Mouse (Mus musculus): ENCODE results near the gene Elobl. TPM values are rescaled to one million over a fixed set of nuclear protein-coding genes. Genes with fewer than 3 reads are reported as not detected.

The Elobl gene
- total RNA-seq, 2 experiments from 2014 or later: not detected

DNA sequence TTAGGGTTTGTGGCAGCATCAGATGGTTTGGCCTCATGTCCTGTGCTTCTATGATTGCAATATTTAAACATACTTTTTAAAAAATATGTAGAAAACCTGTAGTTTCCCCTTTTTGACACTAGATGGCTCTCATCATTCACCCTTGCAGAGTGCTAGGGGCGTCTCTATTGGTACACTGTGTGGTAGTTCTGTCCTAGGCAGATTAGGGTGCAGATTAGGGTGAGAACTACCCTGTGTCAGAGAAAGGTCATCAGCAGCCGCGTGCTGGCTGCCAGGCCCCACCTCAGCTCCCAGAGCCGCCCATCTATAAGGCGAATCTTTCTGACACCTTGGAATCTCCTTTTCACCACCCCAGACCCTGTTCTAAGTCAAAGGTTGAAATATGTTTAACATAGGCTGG lies 22.8 kb upstream of the Elobl start:
- DNase-seq (ENCODE audit: low spot score in 2 of 2): no peak

DNA sequence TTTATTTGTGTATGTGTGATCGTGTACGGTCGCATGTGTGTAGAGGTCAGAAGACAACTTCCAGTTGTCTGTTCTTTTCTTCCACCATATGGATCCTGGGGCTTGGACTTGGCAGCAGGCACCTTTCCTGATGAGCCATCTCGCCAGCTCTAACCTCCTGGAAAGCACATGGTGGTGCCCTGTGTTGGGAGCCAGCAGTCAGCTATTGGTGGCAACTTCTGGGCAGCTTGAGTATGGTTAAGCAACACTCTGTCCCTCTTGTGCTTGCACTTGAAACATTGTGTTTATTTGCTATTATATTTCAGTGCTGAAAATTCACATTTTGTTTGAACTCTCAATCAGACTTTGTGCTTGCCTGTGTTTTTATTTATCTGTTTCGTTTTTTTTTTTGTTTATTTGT lies 22.2 kb upstream of the Elobl start:
- no peak for DNase-seq (ENCODE audit: low spot score in 2 of 2)

DNA sequence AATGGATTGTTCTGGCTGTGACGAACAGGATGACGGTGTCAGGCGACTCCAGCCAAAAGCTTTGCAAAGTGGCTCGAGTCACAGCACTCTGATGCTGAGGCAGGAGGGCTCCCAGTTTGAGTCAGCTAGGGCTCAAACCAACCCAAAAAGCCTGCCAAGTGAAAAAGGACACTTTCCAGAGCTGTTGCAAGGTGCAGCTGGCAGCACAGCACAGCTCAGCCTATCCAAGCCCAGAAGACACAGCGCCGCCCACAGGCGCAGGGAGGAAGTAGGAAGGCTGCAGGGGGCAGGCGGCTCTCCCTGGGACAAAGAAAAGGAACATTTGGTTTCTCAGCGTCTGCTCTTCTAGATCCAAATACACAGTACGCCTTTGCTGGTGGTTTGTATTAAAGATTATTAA lies 19.9 kb upstream of the Elobl start:
- DNase-seq (ENCODE audit: low spot score in 2 of 2): no peak

DNA sequence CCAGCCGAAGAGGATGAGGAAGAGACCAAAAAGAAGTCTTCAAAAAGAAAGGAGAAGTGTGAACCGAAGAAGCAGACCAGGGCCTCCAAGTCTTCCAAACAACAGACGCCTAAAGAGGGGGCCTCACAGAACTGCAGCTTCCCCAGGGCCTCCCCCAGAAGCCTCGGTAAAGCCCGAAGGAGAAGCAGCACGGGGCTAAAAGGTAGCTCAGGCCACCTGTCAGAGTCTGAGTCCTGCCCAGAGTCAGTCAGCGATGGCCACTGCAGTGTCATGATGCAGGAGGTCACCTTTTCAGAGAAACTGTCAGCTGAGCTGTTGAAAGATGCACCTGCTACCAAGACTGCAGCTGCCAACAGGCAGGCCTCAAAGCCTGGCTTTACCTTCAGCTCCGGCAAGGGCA lies 14.6 kb upstream of the Elobl start:
- DNase-seq (ENCODE audit: low spot score in 2 of 2): no peak

DNA sequence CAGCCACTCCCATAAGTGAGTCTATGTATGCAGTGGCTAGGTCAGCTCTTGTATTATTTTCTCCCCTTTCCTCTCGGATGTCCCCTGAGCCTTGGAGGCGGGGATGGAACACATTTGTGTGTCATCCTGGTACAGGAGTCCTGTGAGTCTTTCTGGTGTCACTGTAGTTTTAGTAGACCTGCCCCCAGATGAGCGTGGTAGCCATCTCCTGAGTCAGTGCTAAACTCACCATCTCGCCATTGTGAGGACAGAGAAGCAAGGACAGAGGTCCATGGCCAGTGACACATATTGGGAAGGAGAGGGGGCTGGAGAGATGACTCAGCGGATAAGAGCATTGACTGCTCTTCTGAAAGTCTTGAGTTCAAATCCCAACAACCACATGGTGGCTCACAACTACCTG lies 10.5 kb upstream of the Elobl start:
- no peak for DNase-seq (ENCODE audit: low spot score in 2 of 2)

DNA sequence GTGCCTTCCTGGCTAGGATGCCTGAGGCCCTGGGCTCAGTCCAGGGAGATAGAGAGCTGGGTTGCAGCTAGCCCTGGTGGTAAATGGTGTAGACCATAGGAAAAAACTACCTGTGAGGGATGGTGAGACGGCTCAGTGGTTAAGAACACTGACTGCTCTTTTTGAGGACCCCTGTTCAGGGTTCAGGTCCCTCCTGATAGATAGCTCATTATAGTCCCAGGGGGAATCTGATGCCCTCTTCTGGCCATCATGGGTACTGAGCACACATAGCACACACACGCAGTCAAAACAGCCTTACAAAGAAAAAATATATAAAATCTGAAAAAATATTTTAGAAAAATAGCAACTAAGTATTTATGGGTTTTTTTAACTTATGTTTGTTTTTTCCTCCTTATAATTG lies 9.6 kb upstream of the Elobl start:
- no peak for DNase-seq (ENCODE audit: low spot score in 2 of 2)

DNA sequence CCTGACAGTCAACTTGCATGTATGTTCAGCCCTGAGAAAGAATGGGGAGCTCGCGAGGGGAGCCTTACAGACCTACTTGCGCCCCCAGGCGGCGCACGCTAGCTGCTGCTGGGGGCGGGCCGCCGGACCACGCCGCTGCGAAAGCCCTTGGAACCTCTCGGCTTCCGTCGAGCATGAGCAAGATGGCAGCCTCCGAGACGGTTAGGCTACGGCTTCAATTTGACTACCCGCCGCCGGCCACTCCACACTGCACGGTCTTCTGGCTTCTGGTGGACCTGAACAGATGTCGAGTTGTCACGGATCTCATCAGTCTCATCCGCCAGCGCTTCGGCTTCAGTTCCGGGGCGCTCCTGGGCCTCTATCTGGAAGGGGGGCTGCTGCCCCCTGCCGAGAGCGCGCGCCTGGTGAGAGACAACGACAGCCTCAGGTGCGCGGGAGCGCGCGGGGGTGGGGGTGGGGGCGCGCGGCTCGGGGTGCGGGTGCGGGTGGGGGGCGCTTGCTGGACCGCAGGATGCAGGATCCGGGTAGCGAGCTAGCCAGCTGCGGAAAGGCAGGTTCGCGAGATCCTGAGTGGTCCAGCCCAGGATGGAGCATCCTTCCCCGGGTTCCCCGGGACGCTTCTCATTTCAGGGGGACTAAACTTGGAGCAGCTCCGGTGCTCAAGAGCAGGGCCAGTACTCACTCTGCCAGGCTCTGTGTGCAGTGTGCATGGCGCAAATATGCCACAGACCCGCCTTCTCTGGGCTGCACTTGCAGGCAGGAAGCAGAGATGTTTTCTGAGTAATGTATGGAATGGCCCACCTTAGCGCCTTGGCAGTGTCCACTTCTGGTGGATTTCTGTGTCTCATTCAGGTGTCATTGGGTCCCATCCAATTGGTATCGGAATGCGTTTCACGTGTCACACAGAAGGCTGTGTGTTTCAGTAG lies 7.3 kb upstream of the Elobl start:
- DNase-seq (ENCODE audit: low spot score in 2 of 2): peak; percentile 85 to 87

DNA sequence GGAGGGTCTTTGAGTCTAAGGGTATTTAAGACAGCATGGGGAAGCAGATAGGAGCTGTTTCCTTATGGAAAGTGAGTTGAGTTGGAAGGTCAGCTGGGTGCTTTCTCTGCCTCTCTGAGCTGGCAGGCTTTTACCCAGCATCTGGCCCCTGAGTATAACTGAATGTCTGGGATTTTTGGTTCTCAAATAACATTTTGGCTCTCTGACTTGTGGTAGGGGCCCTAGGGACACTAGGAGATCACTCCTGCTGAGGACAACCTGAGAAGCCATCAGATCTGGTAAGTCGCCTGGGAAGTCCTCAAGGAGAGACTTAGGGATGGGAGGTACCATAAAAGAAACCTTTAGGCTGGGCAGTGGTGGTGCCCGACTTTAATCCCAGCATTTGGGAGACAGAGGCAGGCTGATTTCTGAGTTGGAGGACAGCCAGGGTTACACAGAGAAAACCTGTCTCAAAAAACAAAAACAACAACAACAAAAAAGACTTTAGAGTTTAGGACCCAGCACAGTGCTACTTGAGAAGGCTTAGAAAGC lies 3.5 kb upstream of the Elobl start, which contains the start of gene Coil:
Gene Coil (plus strand): TSS at position 51 of the 531 bp plus-strand sequence.
- DNase-seq (ENCODE audit: low spot score in 2 of 2): no peak

DNA sequence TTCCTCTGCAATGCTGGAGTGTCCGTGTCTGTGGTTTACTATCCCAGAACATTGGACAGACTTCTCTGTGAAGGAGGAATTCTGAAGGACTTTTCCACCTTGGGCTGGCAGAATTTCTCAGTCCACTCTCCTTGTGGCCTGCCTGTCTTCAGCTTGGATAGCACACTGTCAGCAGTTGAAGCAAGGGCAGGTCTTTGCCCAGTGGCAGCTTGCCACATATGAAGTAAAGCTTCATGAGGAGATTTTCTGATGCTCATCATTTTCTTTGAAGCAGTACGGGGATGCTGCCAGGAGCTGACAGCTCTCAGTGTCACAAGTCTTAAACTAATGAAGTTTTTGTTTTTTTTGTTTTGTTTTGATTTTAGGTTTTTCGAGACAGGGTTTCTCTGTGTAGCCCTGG lies 7.9 kb downstream of the Elobl start:
- DNase-seq (ENCODE audit: low spot score in 2 of 2): no peak

DNA sequence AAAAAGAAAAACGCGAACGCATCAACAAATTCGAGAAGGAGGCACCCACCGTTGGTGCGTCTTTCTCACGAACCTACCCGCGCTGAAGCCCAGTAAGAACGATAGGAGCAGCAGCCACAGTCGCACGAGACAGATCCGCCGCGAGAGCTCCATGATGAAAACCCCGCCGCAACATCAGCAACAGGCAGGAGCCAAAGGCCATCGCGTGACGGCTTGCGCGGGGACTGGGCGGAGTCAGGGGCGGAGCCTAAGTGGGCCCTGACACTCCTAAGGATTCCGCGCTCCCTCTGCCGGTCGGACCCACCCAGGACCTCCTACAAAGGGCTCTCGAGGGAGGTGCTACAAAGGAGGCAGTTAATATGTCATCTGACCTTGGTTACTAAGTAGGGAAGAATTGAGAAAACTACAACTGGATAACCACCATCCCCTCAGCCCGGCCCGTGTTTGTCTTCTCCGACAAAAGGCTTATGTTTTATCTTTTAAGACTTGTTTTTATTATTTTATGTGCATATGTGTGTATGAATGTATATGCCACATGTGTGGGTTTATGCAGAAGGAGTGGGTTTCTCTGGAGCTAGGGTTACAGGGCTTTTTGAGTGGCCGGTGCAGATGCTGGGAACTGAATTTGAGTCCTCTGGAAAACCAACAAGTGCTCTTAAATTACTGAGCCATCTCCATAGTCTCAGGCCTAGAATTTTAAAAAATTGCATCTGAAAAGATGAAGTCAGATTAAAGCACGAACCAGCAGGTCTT lies 11.3 kb downstream of the Elobl start, which contains the start of gene Scpep1:
Gene Scpep1 (minus strand): TSS at position 249 of the 753 bp plus-strand sequence.
- DNase-seq (ENCODE audit: low spot score in 2 of 2): peak; percentile 90 to 92

DNA sequence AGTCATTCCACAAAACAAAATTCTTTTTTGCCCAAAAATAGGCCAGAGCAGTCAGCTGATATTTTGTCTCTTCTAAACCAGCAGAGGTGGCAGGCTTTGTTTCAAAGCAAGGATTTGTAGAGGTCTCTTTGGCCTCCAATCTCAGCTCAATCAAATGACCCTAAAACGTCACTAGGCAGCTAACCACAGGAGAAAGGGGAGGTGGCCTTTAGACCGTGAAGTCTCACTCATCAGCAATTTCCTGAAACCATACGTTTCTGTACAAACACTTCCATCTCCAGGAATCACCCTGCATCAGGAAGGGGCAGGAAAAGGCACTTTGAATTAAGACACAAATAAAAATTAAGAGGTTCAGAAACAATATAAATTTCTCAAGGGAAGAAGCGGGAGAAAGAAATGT lies 11.9 kb downstream of the Elobl start:
- no peak for DNase-seq (ENCODE audit: low spot score in 2 of 2)

DNA sequence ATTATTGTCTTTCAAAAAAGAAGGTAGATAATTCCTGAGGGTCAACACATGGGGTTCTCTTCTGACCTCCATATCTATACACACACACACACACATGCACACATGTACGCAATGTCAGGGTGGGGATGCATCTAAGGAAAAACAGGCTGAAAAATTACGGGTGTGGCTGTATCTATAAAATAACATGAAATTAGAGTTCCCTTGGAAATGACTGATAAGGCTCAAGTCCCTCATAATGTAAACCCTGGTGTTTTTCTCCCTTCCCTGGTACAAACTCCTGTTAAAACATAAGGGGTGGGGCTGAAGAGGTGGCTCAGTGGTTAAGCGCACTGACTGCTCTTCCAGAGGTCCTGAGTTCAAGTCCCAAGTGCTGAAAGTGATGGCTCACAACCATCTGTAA lies 13.1 kb downstream of the Elobl start:
- no peak for DNase-seq (ENCODE audit: low spot score in 2 of 2)

DNA sequence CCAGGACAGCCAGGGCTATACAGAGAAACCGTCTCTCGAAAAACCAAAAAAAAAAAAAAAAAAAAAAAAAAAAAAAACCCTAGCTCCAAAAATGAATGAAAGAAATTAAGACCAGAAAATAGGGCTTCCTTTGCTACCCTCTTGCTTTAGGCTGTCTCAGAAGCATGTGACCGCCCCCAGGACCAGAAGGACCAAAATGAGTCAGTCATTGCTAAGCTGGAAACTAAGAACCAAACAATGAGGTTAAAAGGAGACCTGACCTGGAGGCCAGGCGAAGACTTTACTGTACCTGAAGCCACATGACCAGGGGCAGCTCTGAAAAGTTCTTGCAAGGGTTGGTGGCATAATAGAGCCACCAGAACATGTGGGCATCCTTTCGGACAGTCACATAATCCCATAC lies 14.6 kb downstream of the Elobl start:
- no peak for DNase-seq (ENCODE audit: low spot score in 2 of 2)

DNA sequence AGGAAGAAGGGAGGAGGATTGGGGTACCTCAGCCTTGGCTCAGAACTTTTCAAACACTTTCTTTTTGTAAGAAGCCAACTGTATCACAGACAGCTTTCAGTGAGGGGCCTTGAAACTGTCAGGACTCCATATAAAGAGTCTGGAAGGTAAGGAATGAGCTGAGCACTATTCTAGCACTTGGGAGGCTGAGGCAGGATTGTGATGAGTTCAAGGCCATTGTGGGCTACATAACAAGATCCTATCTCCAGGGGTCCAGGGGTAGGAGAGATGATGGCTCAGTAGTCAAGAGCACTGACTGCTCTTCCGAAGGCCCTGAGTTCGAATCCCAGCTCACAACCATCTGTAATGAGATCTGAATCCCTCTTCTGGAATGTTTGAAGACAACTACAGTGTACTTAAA lies 15.2 kb downstream of the Elobl start:
- no peak for DNase-seq (ENCODE audit: low spot score in 2 of 2)

DNA sequence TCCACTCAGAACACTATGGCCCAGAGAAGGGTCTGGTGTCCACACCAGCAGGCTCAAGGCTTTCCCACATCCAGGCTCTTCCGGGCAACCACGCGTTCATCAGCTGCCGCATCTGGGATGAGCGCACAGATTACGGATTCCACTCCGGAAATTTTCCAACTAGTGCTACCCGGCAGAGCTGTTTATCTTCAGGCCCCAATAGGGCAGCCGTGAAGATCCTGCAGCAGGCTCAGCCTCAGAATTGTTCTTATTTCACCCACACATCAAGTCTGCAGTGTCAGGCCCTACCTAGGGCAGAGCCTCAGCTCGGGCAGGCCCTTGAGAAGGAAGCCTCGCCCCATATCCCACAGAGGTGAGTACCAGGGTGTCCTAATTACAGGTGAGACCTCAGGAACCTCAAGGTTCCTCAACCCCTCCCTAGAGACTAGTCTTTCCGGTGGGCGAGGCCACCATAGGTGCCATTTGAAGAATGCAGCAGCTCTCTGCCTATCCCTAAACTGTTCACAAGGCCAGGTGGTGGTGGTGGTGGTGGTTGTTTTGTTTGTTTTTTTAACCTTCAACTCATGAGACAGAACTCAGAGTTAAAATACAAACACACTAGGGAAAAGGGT lies 16.0 kb downstream of the Elobl start:
- no peak for DNase-seq (ENCODE audit: low spot score in 2 of 2)

DNA sequence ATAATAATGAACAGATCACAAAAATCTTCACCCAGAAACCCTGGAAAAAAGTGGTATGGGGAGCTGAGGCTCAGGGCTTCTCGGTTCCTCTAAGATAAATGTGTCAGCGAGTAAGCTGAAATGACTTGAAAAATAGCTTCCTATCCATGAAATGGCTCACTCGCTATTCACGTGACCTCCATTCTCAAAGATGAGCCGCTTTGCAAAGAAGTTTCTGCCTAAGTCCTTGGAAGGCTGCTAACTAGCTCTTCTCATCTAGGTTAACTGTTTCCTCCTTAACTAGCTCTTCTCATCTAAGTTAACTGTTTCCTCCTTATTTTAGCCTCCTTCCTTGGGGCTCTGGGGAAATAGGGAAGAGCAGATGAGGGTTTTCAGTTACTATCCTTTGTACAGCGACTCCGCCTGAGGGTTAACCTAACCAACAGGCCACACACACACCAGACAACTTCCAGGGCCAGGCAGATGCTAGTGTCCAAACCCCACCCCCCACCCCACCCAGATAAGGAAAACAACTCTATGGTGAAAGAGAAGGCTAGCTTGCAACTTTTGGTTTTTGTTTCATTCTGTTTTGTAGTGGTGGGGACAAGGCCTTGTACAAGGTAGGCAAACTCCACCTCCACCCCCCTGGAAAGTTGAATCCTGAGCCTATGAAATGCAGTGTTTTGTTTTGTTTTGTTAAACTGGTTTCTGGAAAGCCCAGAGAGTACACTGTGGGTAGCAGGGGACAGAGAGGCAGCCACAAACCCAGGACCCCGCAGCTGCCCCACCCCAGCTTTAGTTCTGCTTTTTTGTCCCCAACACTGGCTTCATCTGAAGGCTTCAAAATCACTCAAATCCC lies 16.7 kb downstream of the Elobl start:
- no peak for DNase-seq (ENCODE audit: low spot score in 2 of 2)

DNA sequence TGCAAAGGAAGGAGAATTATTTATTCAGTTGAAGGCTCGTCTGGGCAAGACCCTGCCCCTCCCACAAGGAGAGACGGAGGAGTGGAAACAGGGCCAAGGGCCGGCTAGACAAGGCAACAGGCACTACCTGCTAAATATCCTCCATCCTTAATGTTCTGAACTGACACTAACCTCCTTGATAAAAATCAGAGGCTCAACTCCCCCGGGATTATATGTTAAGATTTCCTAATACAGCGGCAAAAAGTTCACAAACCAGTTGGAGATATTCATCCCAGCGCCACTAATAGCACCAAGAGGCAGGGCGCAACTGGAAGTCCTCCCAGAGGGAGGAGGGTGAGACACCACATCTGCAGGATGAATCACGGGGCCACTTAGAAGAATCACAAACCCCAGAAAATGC lies 17.8 kb downstream of the Elobl start:
- DNase-seq (ENCODE audit: low spot score in 2 of 2): no peak

DNA sequence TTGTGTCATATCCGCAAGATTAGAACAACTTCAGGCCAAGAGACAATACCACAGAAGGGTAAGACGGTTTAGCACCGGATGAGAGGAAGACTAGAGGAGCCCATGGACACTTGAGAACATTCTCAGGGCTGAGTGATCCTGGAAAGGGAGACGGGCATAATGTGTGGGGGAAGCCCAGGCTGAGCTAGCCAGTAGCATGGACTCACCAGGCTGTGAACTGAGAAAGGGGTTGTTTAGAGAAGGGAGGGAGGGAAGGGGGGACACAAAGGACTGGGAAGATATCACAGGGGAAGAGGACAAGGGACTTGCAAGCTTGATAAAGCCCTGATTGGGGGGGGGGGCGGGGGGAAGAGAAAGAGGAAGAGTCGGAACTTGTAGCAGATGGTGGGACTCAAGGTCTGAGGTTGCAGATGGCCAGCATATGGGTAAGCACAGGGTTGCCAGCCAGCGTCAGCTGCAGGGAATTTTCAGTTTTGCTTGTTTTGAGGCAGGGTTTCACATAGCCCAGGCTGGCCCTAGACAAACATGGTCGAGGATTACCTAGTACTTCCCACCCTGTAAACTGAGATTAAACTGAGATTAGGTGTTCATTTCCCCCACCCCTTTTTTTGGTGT lies 20.7 kb downstream of the Elobl start:
- DNase-seq (ENCODE audit: low spot score in 2 of 2): no peak

DNA sequence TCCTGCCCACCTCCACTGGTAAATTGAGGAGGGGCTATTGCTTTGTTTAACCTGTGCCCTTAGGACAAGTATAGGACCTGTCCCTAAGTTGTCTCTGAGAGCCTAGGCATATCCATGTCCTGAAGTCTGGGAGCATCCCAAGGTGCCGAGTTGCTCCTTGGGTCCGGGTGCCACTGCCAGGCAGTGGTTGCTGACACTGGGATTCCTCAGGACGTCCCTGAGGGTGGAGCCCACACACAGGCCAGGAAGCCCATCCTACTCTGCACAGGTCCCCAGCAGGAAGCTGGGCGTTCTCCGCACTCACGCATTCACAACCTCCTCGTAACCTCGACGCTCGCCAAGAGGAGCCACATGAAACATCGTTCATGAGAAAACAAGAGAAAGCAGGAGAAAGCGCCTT lies 25.2 kb downstream of the Elobl start:
- DNase-seq (ENCODE audit: low spot score in 2 of 2): no peak

DNA sequence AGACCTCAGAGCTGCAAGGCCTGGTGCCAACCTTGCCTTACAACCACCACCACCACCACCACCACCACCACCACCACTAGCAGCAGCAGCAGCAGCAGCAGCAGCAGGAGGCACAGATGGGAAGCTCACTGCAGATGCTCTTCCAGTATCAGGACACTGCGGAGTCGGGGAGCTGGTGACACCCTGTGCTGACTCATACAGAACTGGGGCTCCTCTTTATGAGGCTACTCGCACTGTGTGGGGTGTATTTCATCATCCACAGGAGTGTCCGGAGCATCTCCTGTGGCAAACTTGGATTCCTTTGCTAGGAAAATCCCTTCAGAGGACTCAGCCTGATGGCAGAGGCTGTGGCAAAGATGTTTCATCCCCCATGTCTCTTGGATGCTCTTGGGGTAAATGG lies 27.1 kb downstream of the Elobl start:
- no peak for DNase-seq (ENCODE audit: low spot score in 2 of 2)
